Mouse (Mus musculus): ENCODE results near the gene Olfr247. TPM values are rescaled to one million over a fixed set of nuclear protein-coding genes. Genes with fewer than 3 reads are reported as not detected.
"Not testable (repeated sequence)": the region's sequence is repeated elsewhere in the genome, so short reads cannot be mapped to it uniquely, and the experiment has no call there.

Olfr247 gene
- polyA plus RNA-seq (2015; fragmentation: Nextera tagmentation; extraction: Ambion mirVana), result not detected in 2 replicates

- WGBS, result no CpG with 5 or more reads among the region's 2 CpGs
- H3K4me1 ChIP-seq (ENCODE audit: control insufficient read depth, insufficient read depth, low read length); H3K4me3 ChIP-seq (replicated peaks; ENCODE audit: low read length); H3K27me3 ChIP-seq (ENCODE audit: control insufficient read depth, insufficient read depth, low read length); H3K4me2 ChIP-seq (ENCODE audit: low read depth, low read length); H3K36me3 ChIP-seq (ENCODE audit: control insufficient read depth, insufficient read depth, low read length); H3K9me3 ChIP-seq (replicated peaks; ENCODE audit: control insufficient read depth, low read length); ATAC-seq (ENCODE audit: insufficient read depth, low FRiP score); H3K27ac ChIP-seq (ENCODE audit: low read length); H3K9ac ChIP-seq (ENCODE audit: low read length): not testable (repeated sequence)
These were observed at the start of gene Olfr247 for GRCm38 (mm10) chr10:129976040-129976439. Gene Olfr247, minus strand, starts transcription at chr10:129976140.

GRCm38 (mm10) chr10:130012321-130012720, 36.4 kb upstream of the Olfr247 start, which contains the start of gene Olfr820:
Gene Olfr820, plus strand, starts transcription at chr10:130012621.
- no peak within 1 kb of the TSS for H3K27ac ChIP-seq (ENCODE audit: low read length)
- no peak within 1 kb of the TSS for H3K9ac ChIP-seq (ENCODE audit: low read length)
- no peaks in the 10 kb centered on the region for H3K36me3 ChIP-seq (ENCODE audit: control insufficient read depth, insufficient read depth, low read length)
- no peaks in the 10 kb centered on the region for H3K4me1 ChIP-seq (ENCODE audit: control insufficient read depth, insufficient read depth, low read length)
- H3K4me3 ChIP-seq (replicated peaks; ENCODE audit: low read length), result no peak within 1 kb of the TSS
- no peak for ATAC-seq (ENCODE audit: insufficient read depth, low FRiP score)
- no peaks in the 10 kb centered on the region for H3K27me3 ChIP-seq (ENCODE audit: control insufficient read depth, insufficient read depth, low read length)
- H3K9me3 ChIP-seq (replicated peaks; ENCODE audit: control insufficient read depth, low read length), result no peaks in the 10 kb centered on the region
- H3K4me2 ChIP-seq (ENCODE audit: low read depth, low read length), result no peak within 1 kb of the TSS

- not testable (repeated sequence) for H3K4me2 ChIP-seq (ENCODE audit: low read depth, low read length); H3K9ac ChIP-seq (ENCODE audit: low read length); ATAC-seq (ENCODE audit: insufficient read depth, low FRiP score); H3K36me3 ChIP-seq (ENCODE audit: control insufficient read depth, insufficient read depth, low read length); H3K9me3 ChIP-seq (replicated peaks; ENCODE audit: control insufficient read depth, low read length); H3K27me3 ChIP-seq (ENCODE audit: control insufficient read depth, insufficient read depth, low read length); H3K4me1 ChIP-seq (ENCODE audit: control insufficient read depth, insufficient read depth, low read length); H3K27ac ChIP-seq (ENCODE audit: low read length); H3K4me3 ChIP-seq (replicated peaks; ENCODE audit: low read length)
- 79% methylated on average over 4 of the region's 4 CpGs for WGBS
These were observed 29.4 kb upstream of the Olfr247 start for GRCm38 (mm10) chr10:130005366-130005765.

GRCm38 (mm10) chr10:130004104-130004503, 28.2 kb upstream of the Olfr247 start:
- WGBS, result 87% methylated on average over 4 of the region's 4 CpGs
- not testable (repeated sequence) for ATAC-seq (ENCODE audit: insufficient read depth, low FRiP score); H3K27me3 ChIP-seq (ENCODE audit: control insufficient read depth, insufficient read depth, low read length); H3K4me3 ChIP-seq (replicated peaks; ENCODE audit: low read length); H3K4me2 ChIP-seq (ENCODE audit: low read depth, low read length); H3K36me3 ChIP-seq (ENCODE audit: control insufficient read depth, insufficient read depth, low read length); H3K27ac ChIP-seq (ENCODE audit: low read length); H3K9me3 ChIP-seq (replicated peaks; ENCODE audit: control insufficient read depth, low read length); H3K4me1 ChIP-seq (ENCODE audit: control insufficient read depth, insufficient read depth, low read length); H3K9ac ChIP-seq (ENCODE audit: low read length)

GRCm38 (mm10) chr10:129984962-129985361, 9.0 kb upstream of the Olfr247 start, which contains the start of gene Gm10310:
Gene Gm10310, minus strand, starts transcription at chr10:129985062.
- H3K9me3 ChIP-seq (replicated peaks; ENCODE audit: control insufficient read depth, low read length); H3K27ac ChIP-seq (ENCODE audit: low read length); H3K4me1 ChIP-seq (ENCODE audit: control insufficient read depth, insufficient read depth, low read length); H3K4me2 ChIP-seq (ENCODE audit: low read depth, low read length); H3K4me3 ChIP-seq (replicated peaks; ENCODE audit: low read length); H3K27me3 ChIP-seq (ENCODE audit: control insufficient read depth, insufficient read depth, low read length); H3K9ac ChIP-seq (ENCODE audit: low read length); H3K36me3 ChIP-seq (ENCODE audit: control insufficient read depth, insufficient read depth, low read length); ATAC-seq (ENCODE audit: insufficient read depth, low FRiP score): not testable (repeated sequence)
- no CpG with 5 or more reads among the region's 1 CpGs for WGBS

GRCm38 (mm10) chr10:129981867-129982266, 5.9 kb upstream of the Olfr247 start:
- not testable (repeated sequence) for ATAC-seq (ENCODE audit: insufficient read depth, low FRiP score); H3K27ac ChIP-seq (ENCODE audit: low read length)
- no CpG with 5 or more reads among the region's 3 CpGs for WGBS

GRCm38 (mm10) chr10:129972994-129973393, 2.9 kb downstream of the Olfr247 start:
- H3K36me3 ChIP-seq (ENCODE audit: control insufficient read depth, insufficient read depth, low read length); H3K4me1 ChIP-seq (ENCODE audit: control insufficient read depth, insufficient read depth, low read length); H3K27me3 ChIP-seq (ENCODE audit: control insufficient read depth, insufficient read depth, low read length); H3K27ac ChIP-seq (ENCODE audit: low read length); H3K4me2 ChIP-seq (ENCODE audit: low read depth, low read length); H3K9me3 ChIP-seq (replicated peaks; ENCODE audit: control insufficient read depth, low read length); H3K4me3 ChIP-seq (replicated peaks; ENCODE audit: low read length); ATAC-seq (ENCODE audit: insufficient read depth, low FRiP score); H3K9ac ChIP-seq (ENCODE audit: low read length): not testable (repeated sequence)
- WGBS, result no CpG with 5 or more reads among the region's 3 CpGs

More at GRCm38 (mm10) chr10:129981867-129982266, 5.9 kb upstream of the Olfr247 start:
- not testable (repeated sequence) for H3K4me1 ChIP-seq (ENCODE audit: control insufficient read depth, insufficient read depth, low read length); H3K4me2 ChIP-seq (ENCODE audit: low read depth, low read length); H3K27me3 ChIP-seq (ENCODE audit: control insufficient read depth, insufficient read depth, low read length); H3K9ac ChIP-seq (ENCODE audit: low read length); H3K9me3 ChIP-seq (replicated peaks; ENCODE audit: control insufficient read depth, low read length); H3K4me3 ChIP-seq (replicated peaks; ENCODE audit: low read length); H3K36me3 ChIP-seq (ENCODE audit: control insufficient read depth, insufficient read depth, low read length)

- H3K4me3 ChIP-seq (replicated peaks; ENCODE audit: low read length); H3K36me3 ChIP-seq (ENCODE audit: control insufficient read depth, insufficient read depth, low read length); H3K4me1 ChIP-seq (ENCODE audit: control insufficient read depth, insufficient read depth, low read length); H3K9me3 ChIP-seq (replicated peaks; ENCODE audit: control insufficient read depth, low read length); H3K27ac ChIP-seq (ENCODE audit: low read length); H3K9ac ChIP-seq (ENCODE audit: low read length); H3K27me3 ChIP-seq (ENCODE audit: control insufficient read depth, insufficient read depth, low read length); ATAC-seq (ENCODE audit: insufficient read depth, low FRiP score); H3K4me2 ChIP-seq (ENCODE audit: low read depth, low read length): not testable (repeated sequence)
- WGBS, result 80% methylated on average over 2 of the region's 2 CpGs
These were observed 8.8 kb downstream of the Olfr247 start, which contains the start of gene Olfr819 for GRCm38 (mm10) chr10:129967166-129967565. Gene Olfr819, minus strand, starts transcription at chr10:129967266.

GRCm38 (mm10) chr10:129966232-129966631, 9.7 kb downstream of the Olfr247 start:
- not testable (repeated sequence) for H3K36me3 ChIP-seq (ENCODE audit: control insufficient read depth, insufficient read depth, low read length); H3K4me3 ChIP-seq (replicated peaks; ENCODE audit: low read length); H3K4me1 ChIP-seq (ENCODE audit: control insufficient read depth, insufficient read depth, low read length); H3K9me3 ChIP-seq (replicated peaks; ENCODE audit: control insufficient read depth, low read length); ATAC-seq (ENCODE audit: insufficient read depth, low FRiP score); H3K4me2 ChIP-seq (ENCODE audit: low read depth, low read length); H3K27ac ChIP-seq (ENCODE audit: low read length); H3K9ac ChIP-seq (ENCODE audit: low read length); H3K27me3 ChIP-seq (ENCODE audit: control insufficient read depth, insufficient read depth, low read length)
- 100% methylated on average over 2 of the region's 3 CpGs for WGBS

- H3K36me3 ChIP-seq (ENCODE audit: control insufficient read depth, insufficient read depth, low read length), result no peaks in the 10 kb centered on the region
- no peak within 1 kb of the TSS for H3K4me2 ChIP-seq (ENCODE audit: low read depth, low read length)
- H3K4me1 ChIP-seq (ENCODE audit: control insufficient read depth, insufficient read depth, low read length), result no peaks in the 10 kb centered on the region
- H3K9ac ChIP-seq (ENCODE audit: low read length), result no peak within 1 kb of the TSS
- no peaks in the 10 kb centered on the region for H3K27me3 ChIP-seq (ENCODE audit: control insufficient read depth, insufficient read depth, low read length)
- ATAC-seq (ENCODE audit: insufficient read depth, low FRiP score), result no peak
- 85% methylated on average over 2 of the region's 2 CpGs for WGBS
- H3K4me3 ChIP-seq (replicated peaks; ENCODE audit: low read length), result no peak within 1 kb of the TSS
- no peaks in the 10 kb centered on the region for H3K9me3 ChIP-seq (replicated peaks; ENCODE audit: control insufficient read depth, low read length)
- no peak within 1 kb of the TSS for H3K27ac ChIP-seq (ENCODE audit: low read length)
These were observed 26.9 kb downstream of the Olfr247 start, which contains the start of gene Olfr818 for GRCm38 (mm10) chr10:129949000-129949399. Gene Olfr818, minus strand, starts transcription at chr10:129949100.
